Mouse (Mus musculus): Measurements from ENCODE around the gene Boll. TPM values are rescaled to one million over a fixed set of nuclear protein-coding genes. Genes with fewer than 3 reads are reported as not detected.

The Boll gene
- 0.32 TPM in 1 of 2 replicates, not detected in the other for polyA plus RNA-seq (2014; fragmentation: Nextera tagmentation; extraction: Ambion mirVana)

DNA sequence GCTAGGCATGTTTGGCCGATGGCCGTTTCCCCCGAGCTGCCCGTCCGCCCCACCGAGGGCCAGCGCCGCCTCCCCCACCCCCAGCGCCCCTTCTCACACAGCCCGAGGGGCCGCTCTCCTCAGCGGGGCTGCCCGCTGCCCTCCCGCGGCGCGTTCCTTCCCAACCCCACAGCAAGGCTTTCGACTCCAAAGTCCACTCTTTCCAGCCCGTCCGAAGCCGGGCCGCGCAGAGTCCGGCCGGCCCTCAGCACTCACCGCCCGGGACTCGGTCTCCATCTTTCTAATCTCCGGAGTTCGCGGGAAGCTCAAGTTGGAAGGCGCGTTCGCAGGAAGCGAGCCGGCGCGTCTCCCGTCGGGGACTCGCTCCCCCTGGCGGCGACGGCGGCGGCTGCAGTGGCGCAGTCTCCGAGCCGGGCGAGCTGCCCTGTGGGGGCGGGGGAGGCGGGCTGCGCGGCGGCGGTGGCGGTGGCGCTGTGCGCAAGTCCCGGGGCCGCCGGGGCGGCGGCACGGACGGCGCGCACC, at the start of gene Boll:
Boll (minus strand) TSS at position 426 of the 522 bp plus-strand sequence.
- DNase-seq (peak; percentile 83), ATAC-seq (ENCODE audit: insufficient read depth) (peak; percentile 86)
- peak; percentile 55 for TF ChIP-seq CTCF (IDR thresholded peaks at IDR 0.05; ENCODE audit: low read depth)
- Histone ChIP-seq H3K4me1 (ENCODE audit: insufficient read depth) (no peaks in the 10 kb centered on the region), H3K27me3 (ENCODE audit: insufficient read depth, low read length) (peaks cover 25% of the 10 kb centered on the region), H3K4me3 (ENCODE audit: low read depth, low read length) (peak within 1 kb of the TSS; percentile 46), H3K4me2 (peak within 1 kb of the TSS; percentile 63), H3K27ac (ENCODE audit: low read depth) (no peak within 1 kb of the TSS), H3K9ac (no peak within 1 kb of the TSS), H3K36me3 (ENCODE audit: insufficient read depth) (no peaks in the 10 kb centered on the region), H3K9me3 (ENCODE audit: low read depth, low read length) (peaks cover 7% of the 10 kb centered on the region; the same call in 1 of the 2 replicates)
- 15% methylated on average over 66 of the region's 68 CpGs for WGBS

GRCm38 (mm10) chr1:55412569-55412968, 49.3 kb upstream of the Boll start:
- Histone ChIP-seq H3K27ac (ENCODE audit: low read depth) (no peak overlapping the region), H3K4me1 (ENCODE audit: insufficient read depth) (no peaks in the 10 kb centered on the region), H3K9ac (no peak overlapping the region), H3K36me3 (ENCODE audit: insufficient read depth) (no peaks in the 10 kb centered on the region), H3K9me3 (ENCODE audit: low read depth, low read length) (no peaks in the 10 kb centered on the region), H3K4me2 (no peak overlapping the region), H3K4me3 (ENCODE audit: low read depth, low read length) (no peak overlapping the region), H3K27me3 (ENCODE audit: insufficient read depth, low read length) (no peaks in the 10 kb centered on the region)
- WGBS: 69% methylated on average over 6 of the region's 6 CpGs
- no peak for DNase-seq
- no peak for TF ChIP-seq CTCF (IDR thresholded peaks at IDR 0.05; ENCODE audit: low read depth)
- no peak for ATAC-seq (ENCODE audit: insufficient read depth)

DNA sequence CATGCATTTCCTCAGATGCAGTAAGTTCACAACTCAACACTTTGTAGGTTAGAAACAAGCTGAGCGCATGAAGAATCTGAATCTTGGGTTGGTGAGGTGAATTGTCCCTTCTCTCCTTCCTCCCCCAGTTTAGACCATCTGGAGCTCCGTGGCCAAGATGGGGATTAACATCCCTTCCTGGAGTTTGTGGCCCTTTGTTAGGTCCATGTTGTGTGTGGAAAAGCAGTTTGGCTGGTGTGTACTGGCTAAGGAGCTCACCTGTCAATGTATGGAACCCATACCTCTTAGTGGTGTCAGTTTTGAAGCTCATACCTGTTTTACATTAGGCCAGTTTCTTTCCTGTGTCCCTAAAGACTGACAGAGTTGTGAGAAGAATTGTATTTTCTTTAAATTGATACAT, 47.8 kb upstream of the Boll start:
- DNase-seq (no peak), ATAC-seq (ENCODE audit: insufficient read depth) (no peak)
- Histone ChIP-seq H3K27ac (ENCODE audit: low read depth) (no peak overlapping the region), H3K27me3 (ENCODE audit: insufficient read depth, low read length) (no peaks in the 10 kb centered on the region), H3K9me3 (ENCODE audit: low read depth, low read length) (no peaks in the 10 kb centered on the region), H3K36me3 (ENCODE audit: insufficient read depth) (no peaks in the 10 kb centered on the region), H3K4me2 (no peak overlapping the region), H3K4me1 (ENCODE audit: insufficient read depth) (no peaks in the 10 kb centered on the region), H3K9ac (no peak overlapping the region), H3K4me3 (ENCODE audit: low read depth, low read length) (no peak overlapping the region)
- TF ChIP-seq CTCF (IDR thresholded peaks at IDR 0.05; ENCODE audit: low read depth): no peak
- WGBS: 68% methylated on average over 2 of the region's 2 CpGs

GRCm38 (mm10) chr1:55410670-55411069, 47.4 kb upstream of the Boll start:
- no peaks in the 10 kb centered on the region for H3K36me3 ChIP-seq (ENCODE audit: insufficient read depth)
- no peak overlapping the region for H3K27ac ChIP-seq (ENCODE audit: low read depth)
- H3K9ac ChIP-seq: no peak overlapping the region
- H3K27me3 ChIP-seq (ENCODE audit: insufficient read depth, low read length): no peaks in the 10 kb centered on the region
- ATAC-seq (ENCODE audit: insufficient read depth): no peak
- H3K4me2 ChIP-seq: no peak overlapping the region
- no peaks in the 10 kb centered on the region for H3K9me3 ChIP-seq (ENCODE audit: low read depth, low read length)
- whole genome bisulfite sequencing: 75% methylated on average over 2 of the region's 2 CpGs
- H3K4me1 ChIP-seq (ENCODE audit: insufficient read depth): no peaks in the 10 kb centered on the region
- no peak for TF ChIP-seq CTCF (IDR thresholded peaks at IDR 0.05; ENCODE audit: low read depth)
- DNase-seq: no peak
- H3K4me3 ChIP-seq (ENCODE audit: low read depth, low read length): no peak overlapping the region

- WGBS: 3% methylated on average over 35 of the region's 35 CpGs
- H3K36me3 ChIP-seq (ENCODE audit: insufficient read depth): no peaks in the 10 kb centered on the region
- no peaks in the 10 kb centered on the region for H3K4me1 ChIP-seq (ENCODE audit: insufficient read depth)
- TF ChIP-seq CTCF (IDR thresholded peaks at IDR 0.05; ENCODE audit: low read depth): no peak
- peaks cover 3% of the 10 kb centered on the region; the same call in 1 of the 2 replicates for H3K27me3 ChIP-seq (ENCODE audit: insufficient read depth, low read length)
- peak; percentile 71 for DNase-seq
- peak overlapping the region; percentile 60 for H3K4me3 ChIP-seq (ENCODE audit: low read depth, low read length)
- H3K9me3 ChIP-seq (ENCODE audit: low read depth, low read length): no peaks in the 10 kb centered on the region
- peak overlapping the region; percentile 100 for H3K4me2 ChIP-seq
- H3K9ac ChIP-seq: peak overlapping the region; percentile 62
- peak; percentile 13; the same call in 1 of the 2 replicates for ATAC-seq (ENCODE audit: insufficient read depth)
- peak overlapping the region; percentile 63 for H3K27ac ChIP-seq (ENCODE audit: low read depth)
These were observed 43.5 kb upstream of the Boll start for GRCm38 (mm10) chr1:55406531-55407375.

DNA sequence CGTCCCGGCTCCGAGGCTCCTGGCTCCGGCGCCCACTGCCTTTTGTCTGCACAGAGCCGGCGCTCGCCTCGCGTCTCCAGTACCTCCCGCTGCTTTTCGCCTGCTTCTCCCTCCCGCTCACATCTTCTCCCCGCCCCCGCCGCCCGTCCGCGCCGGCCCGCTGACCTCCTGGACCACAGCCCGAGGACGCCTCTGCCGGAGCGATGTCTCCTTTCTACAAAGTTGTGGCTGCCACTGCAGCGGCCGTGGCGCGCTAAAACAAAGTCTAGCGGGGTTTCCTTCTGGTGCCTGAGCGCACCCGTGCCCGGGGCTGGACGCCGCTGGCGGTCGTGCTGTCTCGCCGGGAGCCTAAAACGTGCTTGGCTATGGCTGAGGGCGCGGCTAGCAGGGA, 42.7 kb upstream of the Boll start:
- Histone ChIP-seq H3K4me3 (ENCODE audit: low read depth, low read length) (peak overlapping the region; percentile 60), H3K27me3 (ENCODE audit: insufficient read depth, low read length) (peaks cover 3% of the 10 kb centered on the region; the same call in 1 of the 2 replicates), H3K36me3 (ENCODE audit: insufficient read depth) (no peaks in the 10 kb centered on the region), H3K27ac (ENCODE audit: low read depth) (peak overlapping the region; percentile 63), H3K4me1 (ENCODE audit: insufficient read depth) (no peaks in the 10 kb centered on the region), H3K4me2 (peak overlapping the region; percentile 100), H3K9me3 (ENCODE audit: low read depth, low read length) (no peaks in the 10 kb centered on the region), H3K9ac (peak overlapping the region; percentile 62)
- WGBS: under 1% methylated on average over 42 of the region's 42 CpGs
- DNase-seq (peak; percentile 72), ATAC-seq (ENCODE audit: insufficient read depth) (peak; percentile 75)
- no peak for TF ChIP-seq CTCF (IDR thresholded peaks at IDR 0.05; ENCODE audit: low read depth)

Measured in lung, embryonic 14.5 days (tissue).